Mouse (Mus musculus) midbrain, embryonic 12.5 days (tissue): ENCODE results near the gene Spx. TPM values are rescaled to one million over a fixed set of nuclear protein-coding genes. Genes with fewer than 3 reads are reported as not detected.

ENCODE experiments used
- ATAC-seq: fragments of 200-750 bp; cut with Nextera tagmentation; 2 replicates; pipeline ENCODE4 v1.8.0; 2017; ENCODE audit warnings: low read depth, moderate TSS enrichment, moderate library complexity; ENCODE audit not compliant: low FRiP score
- H3K27ac ChIP-seq: fragments of 300-500 bp; sonication (generic); replicated peaks from 2 replicates; pipeline ENCODE4 v1.5.1; 2016; ENCODE audit warnings: mild to moderate bottlenecking
- H3K27me3 ChIP-seq: fragments of 300-500 bp; sonication (generic); 2 replicates; pipeline ENCODE4 v1.6.1; 2016; ENCODE audit warnings: mild to moderate bottlenecking
- H3K36me3 ChIP-seq: fragments of 300-500 bp; sonication (generic); 2 replicates; pipeline ENCODE4 v1.6.1; 2016
- H3K4me1 ChIP-seq: fragments of 300-500 bp; sonication (generic); 2 replicates; pipeline ENCODE4 v1.6.1; 2016
- H3K4me2 ChIP-seq: fragments of 300-500 bp; sonication (generic); replicated peaks from 2 replicates; pipeline ENCODE4 v1.6.1; 2016; ENCODE audit warnings: mild to moderate bottlenecking, moderate library complexity
- H3K4me3 ChIP-seq: fragments of 300-500 bp; sonication (generic); 2 replicates; pipeline ENCODE4 v1.5.1; 2016; ENCODE audit warnings: mild to moderate bottlenecking
- H3K9ac ChIP-seq: fragments of 300-500 bp; sonication (generic); replicated peaks from 2 replicates; pipeline ENCODE4 v1.6.1; 2016; ENCODE audit warnings: mild to moderate bottlenecking, moderate library complexity
- H3K9me3 ChIP-seq: fragments of 300-500 bp; sonication (generic); 2 replicates; pipeline ENCODE4 v1.6.1; 2016; ENCODE audit warnings: mild to moderate bottlenecking
- WGBS: fragments of 180-500 bp; shearing (Covaris S2); methylation state at CpG from one replicate; pipeline ENCODE4 v1.1.7; 2016; 5-methylcytosine and 5-hydroxymethylcytosine counted together
- polyA plus RNA-seq: library from polyadenylated mRNA; unstranded; fragments of >200 nt; fragmentation: Nextera tagmentation; extraction: Ambion mirVana; gene quantifications from 2 replicates; pipeline ENCODE4 v1.2.1, GENCODE M21; 2016

The Spx gene
- polyA plus RNA-seq, 1 experiment from 2014 or later, result 4.3 TPM

- Histone ChIP-seq H3K9ac (no peak overlapping the region), H3K27me3 (no peaks in the 10 kb centered on the region), H3K4me3 (no peak overlapping the region), H3K4me1 (peaks cover 4% of the 10 kb centered on the region; the same call in 1 of the 2 replicates), H3K27ac (no peak overlapping the region), H3K9me3 (no peaks in the 10 kb centered on the region), H3K36me3 (no peaks in the 10 kb centered on the region), H3K4me2 (no peak overlapping the region)
- WGBS, result 86% methylated on average over 2 of the region's 2 CpGs
- ATAC-seq, result no peak
Observed at GRCm38 (mm10) chr6:142453311-142453710, 40.1 kb downstream of the Spx start.

- Histone ChIP-seq H3K27me3 (no peaks in the 10 kb centered on the region), H3K36me3 (no peaks in the 10 kb centered on the region), H3K27ac (no peak overlapping the region), H3K9me3 (no peaks in the 10 kb centered on the region), H3K4me3 (no peak overlapping the region), H3K4me2 (no peak overlapping the region), H3K9ac (no peak overlapping the region), H3K4me1 (peaks cover 4% of the 10 kb centered on the region; the same call in 1 of the 2 replicates)
- ATAC-seq, result no peak; the same call in 1 of the 2 replicates
- WGBS, result 58% methylated on average over 7 of the region's 7 CpGs
Observed at GRCm38 (mm10) chr6:142455314-142455996, 42.2 kb downstream of the Spx start.

DNA sequence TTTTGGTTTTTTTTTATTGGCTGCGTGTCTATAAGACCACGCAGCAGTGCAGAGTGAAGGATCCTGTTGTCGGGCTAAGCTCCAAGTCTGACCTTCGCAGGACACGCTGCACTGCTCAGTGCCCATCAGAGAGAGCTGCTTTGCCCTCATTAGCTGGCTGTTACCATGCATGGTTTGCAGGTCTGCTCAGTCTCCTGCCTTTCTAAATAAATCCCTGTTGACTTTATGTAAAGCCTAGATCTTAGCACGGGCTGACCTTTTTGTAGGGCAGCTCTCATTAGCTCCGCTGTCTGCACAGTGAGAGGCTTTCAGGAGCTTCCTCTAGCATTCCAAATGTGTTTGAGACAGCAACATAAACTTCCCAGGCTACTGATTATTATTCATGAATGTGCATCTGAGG is 44.8 kb downstream of the Spx start:
- Histone ChIP-seq H3K9ac (no peak overlapping the region), H3K27me3 (no peaks in the 10 kb centered on the region), H3K4me2 (0 out of 2 replicates have a peak overlapping the region, but pooled peaks have one; percentile 16), H3K4me3 (no peak overlapping the region), H3K4me1 (peaks cover 4% of the 10 kb centered on the region; the same call in 1 of the 2 replicates), H3K36me3 (no peaks in the 10 kb centered on the region), H3K27ac (0 out of 2 replicates have a peak overlapping the region, but pooled peaks have one; percentile 49), H3K9me3 (no peaks in the 10 kb centered on the region)
- ATAC-seq, result peak; percentile 68
- 32% methylated on average over 7 of the region's 7 CpGs for WGBS

DNA sequence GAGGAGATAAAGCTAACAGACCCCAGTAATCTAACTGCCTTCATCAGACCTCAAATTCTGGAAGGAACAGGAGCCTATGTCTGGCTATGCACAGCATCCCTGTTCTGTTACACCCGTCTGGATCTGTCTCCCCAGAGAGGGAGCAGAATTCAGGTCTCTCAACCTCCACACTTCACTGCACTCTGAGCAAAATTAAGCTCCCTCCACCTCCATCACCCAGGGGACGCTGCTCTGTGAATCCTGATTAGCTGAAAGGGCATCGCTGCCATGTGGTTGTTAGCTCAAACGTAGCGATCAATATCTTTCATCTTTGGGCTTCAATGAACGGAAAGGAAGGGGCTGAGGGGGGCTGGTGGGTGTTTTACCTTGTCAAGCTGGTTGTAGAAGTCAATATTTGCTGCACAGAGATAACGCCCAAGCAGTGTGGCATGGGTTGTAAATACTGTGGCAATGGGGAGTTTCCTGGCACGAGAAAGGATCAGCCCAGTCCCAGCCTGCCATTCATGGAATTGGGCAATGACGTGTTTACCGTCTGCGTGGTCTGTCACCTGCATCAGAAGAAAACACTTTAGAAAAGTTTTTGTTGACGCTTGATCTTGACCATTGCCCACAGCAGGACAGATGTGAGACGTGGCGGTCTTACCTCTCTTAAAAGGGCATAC is 45.9 kb downstream of the Spx start:
- ATAC-seq, result peak; percentile 64; the same call in 1 of the 2 replicates
- Histone ChIP-seq H3K27ac (peak overlapping the region; percentile 63), H3K27me3 (no peaks in the 10 kb centered on the region), H3K36me3 (no peaks in the 10 kb centered on the region), H3K4me3 (no peak overlapping the region), H3K9ac (no peak overlapping the region), H3K4me1 (peaks cover 4% of the 10 kb centered on the region; the same call in 1 of the 2 replicates), H3K9me3 (no peaks in the 10 kb centered on the region), H3K4me2 (no peak overlapping the region)
- WGBS, result 69% methylated on average over 14 of the region's 14 CpGs

DNA sequence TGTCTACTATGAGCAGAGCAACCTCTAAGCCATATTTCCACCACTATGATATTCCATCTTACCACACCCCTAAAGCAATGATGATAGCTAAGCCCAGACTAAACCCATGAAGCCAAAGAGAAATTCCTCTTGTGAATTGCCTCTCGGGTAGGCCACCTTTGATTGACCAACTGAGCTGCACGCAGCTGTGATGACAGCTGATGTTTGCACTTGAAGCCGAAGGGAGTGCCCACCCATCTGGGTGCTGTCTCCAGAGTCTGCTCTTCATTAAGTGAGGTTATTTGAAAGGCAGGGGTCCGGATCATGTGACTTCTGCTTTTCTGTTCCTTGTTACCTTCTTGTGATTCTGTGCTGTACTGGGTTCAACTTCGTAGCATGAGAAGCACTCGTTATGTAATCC is 49.0 kb downstream of the Spx start:
- H3K4me3 ChIP-seq, result no peak overlapping the region
- H3K27me3 ChIP-seq, result no peaks in the 10 kb centered on the region
- ATAC-seq, result no peak
- H3K4me1 ChIP-seq, result peaks cover 4% of the 10 kb centered on the region; the same call in 1 of the 2 replicates
- WGBS, result 70% methylated on average over 6 of the region's 6 CpGs
- no peaks in the 10 kb centered on the region for H3K9me3 ChIP-seq
- no peak overlapping the region for H3K27ac ChIP-seq
- no peak overlapping the region for H3K4me2 ChIP-seq
- no peak overlapping the region for H3K9ac ChIP-seq
- no peaks in the 10 kb centered on the region for H3K36me3 ChIP-seq

Other genes starting within 250 kb of the Spx start
- gene Slco1a6, start 204.9 kb upstream of the Spx start, polyA plus RNA-seq, result not detected in 2 replicates
- gene Iapp, start 115.0 kb upstream of the Spx start, polyA plus RNA-seq, result 2.5 and 3.5 TPM in 2 replicates
- 0.25 and 0.63 TPM in 2 replicates for gene Slco1a5, start 90.5 kb upstream of the Spx start, polyA plus RNA-seq
- gene Pyroxd1, start 67.8 kb upstream of the Spx start, polyA plus RNA-seq, result 25.7 and 25.9 TPM in 2 replicates
- 40.5 and 43.2 TPM in 2 replicates for gene Recql, start 26.4 kb upstream of the Spx start, polyA plus RNA-seq
- gene Golt1b, start 26.2 kb upstream of the Spx start, polyA plus RNA-seq, result 95.9 and 97.5 TPM in 2 replicates
- 0.10 TPM in 1 of 2 replicates, not detected in the other for gene Gys2, start 59.7 kb downstream of the Spx start, polyA plus RNA-seq
- 388 and 389 TPM in 2 replicates for gene Ldhb, start 94.5 kb downstream of the Spx start, polyA plus RNA-seq
- gene Kcnj8, start 158.2 kb downstream of the Spx start, polyA plus RNA-seq, result 6.3 and 7.2 TPM in 2 replicates